Mouse (Mus musculus): Measurements from ENCODE around the gene Cers6.

- TF ChIP-seq CTCF (IDR thresholded peaks at IDR 0.05; ENCODE audit: low read depth): no peak
- no peak for TF ChIP-seq EP300 (IDR thresholded peaks at IDR 0.05; ENCODE audit: low read depth)
Measured at GRCm38 (mm10) chr2:68960620-68961019, 99.4 kb downstream of the Cers6 start.
